22 mouse cellular contexts compared by ENCODE assay signal in the genomic region with DNA sequence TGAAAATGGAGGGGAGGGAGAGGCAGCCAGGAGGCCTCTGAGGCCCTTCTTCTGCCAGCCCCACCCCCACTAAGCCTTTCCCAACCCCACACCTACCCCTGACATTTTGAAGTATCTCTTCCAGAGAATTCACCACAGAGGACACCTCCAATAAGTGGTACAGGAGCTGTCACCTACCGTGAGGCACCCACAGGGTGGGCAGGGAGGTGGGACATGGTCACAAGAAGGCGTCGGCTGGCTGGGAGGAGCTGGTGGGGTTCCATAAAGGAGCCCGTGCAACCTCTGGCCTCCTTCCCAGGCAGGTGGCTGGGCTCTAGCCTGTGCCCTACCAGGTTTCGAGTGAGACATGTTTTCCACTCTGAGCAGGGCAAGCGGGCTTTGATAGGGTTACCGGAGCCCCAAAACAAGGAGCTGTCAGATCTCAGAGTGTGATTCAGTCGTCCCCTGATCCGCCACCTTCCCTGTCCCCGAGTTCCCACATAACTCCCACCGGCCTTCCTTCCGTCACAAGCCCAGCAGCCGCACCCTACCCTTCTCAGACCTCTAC. TPM values are rescaled to one million over a fixed set of nuclear protein-coding genes. Genes with fewer than 3 reads are reported as not detected.
DNase-seq lines count a peak whose midpoint lies in the region; ATAC-seq lines count a peak whose summit lies in the region.
"Had no signal": no experiment of that assay in that cellular context is flagged by ENCODE, and none has a peak within 500 bp of the region (broad histone marks: within the 10 kb centered on the region; RNA-seq: fewer than 3 reads in every experiment).

No protein-coding gene starts in this region.

- WGBS in midbrain, embryonic 14.5 days, result 75% methylated on average over 13 of the region's 13 CpGs
- 76% methylated on average over 13 of the region's 13 CpGs for WGBS in midbrain, embryonic 10.5 days

- H3K9me3 ChIP-seq in midbrain, embryonic 14.5 days (ENCODE audit: control insufficient read depth, low read length), result no peaks in the 10 kb centered on the region
- no peaks in the 10 kb centered on the region for H3K9me3 ChIP-seq in midbrain, embryonic 10.5 days (replicated peaks)
- H3K9me3 ChIP-seq: embryonic facial prominence, embryonic 12.5 days; forebrain, embryonic 12.5 days; hindbrain, embryonic 12.5 days; intestine, embryonic 15.5 days had no signal

- H3K4me3 ChIP-seq in midbrain, embryonic 14.5 days (replicated peaks; ENCODE audit: low read depth, low read length), result no peak overlapping the region
- H3K4me3 ChIP-seq in midbrain, embryonic 10.5 days, result no peak overlapping the region
- H3K4me3 ChIP-seq: embryonic facial prominence, embryonic 12.5 days; forebrain, embryonic 12.5 days; hindbrain, embryonic 12.5 days; intestine, embryonic 15.5 days had no signal

- DNase-seq in midbrain, embryonic 14.5 days, result no peak
- no peak for DNase-seq in midbrain, embryonic 10.5 days (ENCODE audit: low spot score)
- DNase-seq in CD4-positive, CD25-positive, alpha-beta regulatory T cell, adult 2 months (ENCODE audit: low read depth, low spot score), result peak; percentile 50
- no peak for DNase-seq in gastrocnemius, postnatal 4 days (ENCODE audit: low spot score in 2 of 2)
- DNase-seq in layer of hippocampus, postnatal 10 days (ENCODE audit: low spot score in 2 of 2), result no peak
- DNase-seq in ovary, postnatal 10 days (ENCODE audit: low spot score), result no peak
- DNase-seq: adrenal gland, adult 8-10 months; cerebellum, adult 11-12 months; cerebellum, adult 9-10 months; cerebellum, postnatal 25 days; gastrocnemius, postnatal 14 days; heart, postnatal 10 days; heart, postnatal 4 days had no signal

- 0 out of 2 replicates have a peak, but pooled peaks cover 4% of the 10 kb centered on the region for H3K36me3 ChIP-seq in midbrain, embryonic 14.5 days (ENCODE audit: control insufficient read depth, insufficient read depth, low read length)
- H3K36me3 ChIP-seq in midbrain, embryonic 10.5 days, result no peaks in the 10 kb centered on the region
- H3K36me3 ChIP-seq: embryonic facial prominence, embryonic 12.5 days; forebrain, embryonic 12.5 days; hindbrain, embryonic 12.5 days; intestine, embryonic 15.5 days had no signal

- H3K4me1 ChIP-seq in midbrain, embryonic 14.5 days (ENCODE audit: control insufficient read depth, insufficient read depth, low read length), result no peaks in the 10 kb centered on the region
- peaks cover 4% of the 10 kb centered on the region for H3K4me1 ChIP-seq in midbrain, embryonic 10.5 days
- H3K4me1 ChIP-seq: embryonic facial prominence, embryonic 12.5 days; forebrain, embryonic 12.5 days; intestine, embryonic 15.5 days had no signal

- ATAC-seq in midbrain, embryonic 14.5 days (ENCODE audit: low FRiP score, low TSS enrichment), result no peak
- ATAC-seq in activated CD4-positive, CD25-positive, alpha-beta regulatory T cell, adult 4 months, result peak; percentile 24
- ATAC-seq in inflammation-experienced regulatory T-cells, adult 6 months, result peak; percentile 19
- ATAC-seq: forebrain, embryonic 16.5 days; hindbrain, embryonic 16.5 days; intestine, embryonic 15.5 days; Patski had no signal

- H3K4me2 ChIP-seq in midbrain, embryonic 14.5 days (ENCODE audit: low read length), result no peak overlapping the region
- H3K4me2 ChIP-seq: embryonic facial prominence, embryonic 12.5 days; forebrain, embryonic 12.5 days; hindbrain, embryonic 12.5 days; intestine, embryonic 15.5 days had no signal

- 0 out of 2 replicates have a peak overlapping the region, but pooled peaks have one; percentile 0 for H3K9ac ChIP-seq in midbrain, embryonic 14.5 days (replicated peaks; ENCODE audit: low read length)
- H3K9ac ChIP-seq: embryonic facial prominence, embryonic 12.5 days; forebrain, embryonic 12.5 days; hindbrain, embryonic 12.5 days; intestine, embryonic 15.5 days had no signal

- H3K27me3 ChIP-seq in midbrain, embryonic 14.5 days (ENCODE audit: control insufficient read depth, insufficient read depth, low read length), result no peaks in the 10 kb centered on the region
- H3K27me3 ChIP-seq in midbrain, embryonic 10.5 days (ENCODE audit: low read depth, poor library complexity, severe bottlenecking), result peaks cover under 1% of the 10 kb centered on the region
- H3K27me3 ChIP-seq: forebrain, embryonic 12.5 days; hindbrain, embryonic 12.5 days; intestine, embryonic 15.5 days had no signal

- H3K27ac ChIP-seq in midbrain, embryonic 14.5 days (replicated peaks; ENCODE audit: low read depth, low read length), result no peak overlapping the region
- no peak overlapping the region; the same call in 1 of the 2 replicates for H3K27ac ChIP-seq in midbrain, embryonic 10.5 days (replicated peaks)
- H3K27ac ChIP-seq: embryonic facial prominence, embryonic 12.5 days; forebrain, embryonic 12.5 days; hindbrain, embryonic 12.5 days; intestine, embryonic 15.5 days had no signal

RNA-seq across cellular contexts. Expression of a gene that starts 48.9 kb away (rescaled TPM):
- polyA plus RNA-seq in midbrain, embryonic 14.5 days (2014; fragmentation: Nextera tagmentation; extraction: Ambion mirVana), result 24.9 and 33.0 TPM in 2 replicates
- polyA plus RNA-seq in midbrain, embryonic 10.5 days (2016; fragmentation: Nextera tagmentation; extraction: Ambion mirVana), result 44.4 and 45.3 TPM in 2 replicates
- polyA plus RNA-seq in activated CD4-positive, CD25-positive, alpha-beta regulatory T cell, adult 4 months (2017; shearing (Covaris generic)), result 10 to 100 TPM in 1 of 2 experiments, 1 to 10 TPM in 1; 8.9 to 14.2 TPM
- 10 to 100 TPM in 2 of 3 experiments, 1 to 10 TPM in 1; 8.9 to 11.3 (median 11.3) TPM for polyA plus RNA-seq in inflammation-experienced regulatory T-cells, adult 6 months (2017; shearing (Covaris generic))
- 10 to 100 TPM; 10.7 to 11.4 TPM for total RNA-seq in gastrocnemius, postnatal 4 days (2021)
- total RNA-seq in layer of hippocampus, postnatal 10 days (2021), result 10 to 100 TPM; 21.4 to 23.2 TPM

RNA-seq across cellular contexts. Expression of a gene that starts 49.2 kb away (rescaled TPM):
- polyA plus RNA-seq in midbrain, embryonic 14.5 days (2014; fragmentation: Nextera tagmentation; extraction: Ambion mirVana), result 21.7 and 27.3 TPM in 2 replicates
- polyA plus RNA-seq in midbrain, embryonic 10.5 days (2016; fragmentation: Nextera tagmentation; extraction: Ambion mirVana), result 5.4 and 7.5 TPM in 2 replicates
- polyA plus RNA-seq in activated CD4-positive, CD25-positive, alpha-beta regulatory T cell, adult 4 months (2017; shearing (Covaris generic)), result 1 to 10 TPM; 2.2 to 2.4 TPM
- 1 to 10 TPM; 3.1 to 4.9 (median 3.2) TPM for polyA plus RNA-seq in inflammation-experienced regulatory T-cells, adult 6 months (2017; shearing (Covaris generic))
- 10 to 100 TPM; 14.6 to 17.1 TPM for total RNA-seq in gastrocnemius, postnatal 4 days (2021)
- total RNA-seq in layer of hippocampus, postnatal 10 days (2021), result 100 to 1,000 TPM; 236 to 252 TPM

RNA-seq across cellular contexts. Expression of a gene that starts 58.2 kb away (rescaled TPM):
- 40.6 and 46.7 TPM in 2 replicates for polyA plus RNA-seq in midbrain, embryonic 14.5 days (2014; fragmentation: Nextera tagmentation; extraction: Ambion mirVana)
- polyA plus RNA-seq in midbrain, embryonic 10.5 days (2016; fragmentation: Nextera tagmentation; extraction: Ambion mirVana), result 13.6 and 26.5 TPM in 2 replicates
- polyA plus RNA-seq in activated CD4-positive, CD25-positive, alpha-beta regulatory T cell, adult 4 months (2017; shearing (Covaris generic)), result 10 to 100 TPM; 19.1 to 25.3 TPM
- polyA plus RNA-seq in inflammation-experienced regulatory T-cells, adult 6 months (2017; shearing (Covaris generic)), result 10 to 100 TPM; 18.1 to 32.0 (median 30.0) TPM
- total RNA-seq in gastrocnemius, postnatal 4 days (2021), result under 1 TPM; 0.52 to 0.91 TPM
- total RNA-seq in layer of hippocampus, postnatal 10 days (2021), result 10 to 100 TPM; 10.1 to 11.3 TPM
